Mouse (Mus musculus) lung, postnatal 14 days (tissue): Measurements from ENCODE around the gene Porcn.

Experiments used
- DNase-seq: peaks from one replicate; pipeline ENCODE4 v3.0.0; 2021

The Porcn gene

GRCm38 (mm10) chrX:8205088-8205487 lies 1.2 kb downstream of the Porcn start:
- no peak for DNase-seq

- no peak for DNase-seq
These were observed 2.2 kb downstream of the Porcn start for GRCm38 (mm10) chrX:8204076-8204475.

GRCm38 (mm10) chrX:8203105-8203504 lies 3.2 kb downstream of the Porcn start:
- DNase-seq, result no peak

DNA sequence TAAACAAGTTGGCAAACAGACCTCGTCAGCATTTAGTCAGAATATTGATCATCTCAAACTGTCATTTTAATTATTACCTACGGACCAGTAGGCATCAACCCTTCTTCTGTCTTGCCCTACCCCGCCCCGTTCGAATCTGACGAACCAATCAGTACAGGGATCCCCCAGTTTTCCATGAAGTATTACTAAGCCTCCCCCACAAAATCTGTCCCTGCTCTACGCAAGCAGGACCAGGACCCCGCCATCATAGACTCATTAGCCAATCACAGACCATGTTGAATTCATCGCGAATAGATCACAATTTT lies 13.0 kb downstream of the Porcn start, which contains the start of gene Ebp:
Gene Ebp (minus strand): TSS at position 94 of the 305 bp plus-strand sequence.
- no peak for DNase-seq

- peak; percentile 74 for DNase-seq
These were observed 13.5 kb downstream of the Porcn start for GRCm38 (mm10) chrX:8192640-8193418.

GRCm38 (mm10) chrX:8192126-8192639 lies 14.1 kb downstream of the Porcn start:
- no peak for DNase-seq

DNA sequence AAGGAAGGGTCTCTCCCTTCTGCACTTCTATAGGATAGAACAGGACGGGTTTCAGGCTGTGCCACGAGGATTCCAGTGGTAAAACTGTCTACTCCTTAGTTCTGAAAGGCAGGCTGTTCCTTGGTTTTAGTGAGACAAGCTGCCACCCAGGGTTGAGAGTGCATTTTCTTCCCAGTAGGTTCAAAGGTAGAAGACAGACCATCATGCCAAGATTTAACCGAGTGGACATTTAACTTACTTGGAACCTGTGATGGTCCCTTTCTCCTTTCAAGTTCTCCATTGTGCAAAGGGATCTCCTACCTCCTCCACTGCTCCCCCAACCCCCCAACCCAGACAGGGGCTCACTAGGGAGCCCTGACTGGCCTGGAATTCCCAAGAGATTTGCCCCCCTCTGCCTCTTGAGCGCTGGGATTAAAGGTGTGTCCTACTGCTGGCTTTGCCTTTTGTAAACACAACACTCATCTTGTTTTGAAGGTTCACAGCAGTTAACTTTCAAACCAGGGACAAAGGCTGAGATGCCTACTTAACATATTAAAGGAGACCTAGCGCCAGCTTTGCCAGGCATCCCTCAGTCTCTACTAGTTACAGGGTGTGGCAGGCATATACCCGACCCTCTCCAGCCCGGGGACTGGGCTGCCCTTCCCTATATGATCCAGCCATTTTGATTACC lies 23.3 kb downstream of the Porcn start:
- no peak for DNase-seq

DNA sequence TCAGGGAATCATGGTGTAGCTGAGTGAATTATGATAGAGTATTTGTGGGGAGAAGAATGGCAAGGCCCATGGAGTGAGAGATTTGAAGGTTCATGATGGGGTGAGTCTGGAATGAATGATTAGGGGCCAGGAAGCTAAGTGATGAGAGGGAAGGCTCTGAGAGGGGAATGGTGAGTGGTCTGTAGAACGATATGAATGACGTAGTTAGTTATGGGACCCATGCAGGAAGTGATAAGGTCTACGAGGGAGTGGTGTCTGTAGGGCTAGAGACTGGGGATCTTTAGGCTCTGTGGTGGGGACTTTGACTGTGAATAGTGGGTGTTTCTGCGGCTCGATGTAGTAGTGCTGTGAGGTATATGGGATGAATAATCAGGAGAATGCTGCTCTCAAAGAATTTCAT lies 26.7 kb downstream of the Porcn start:
- DNase-seq, result no peak

DNA sequence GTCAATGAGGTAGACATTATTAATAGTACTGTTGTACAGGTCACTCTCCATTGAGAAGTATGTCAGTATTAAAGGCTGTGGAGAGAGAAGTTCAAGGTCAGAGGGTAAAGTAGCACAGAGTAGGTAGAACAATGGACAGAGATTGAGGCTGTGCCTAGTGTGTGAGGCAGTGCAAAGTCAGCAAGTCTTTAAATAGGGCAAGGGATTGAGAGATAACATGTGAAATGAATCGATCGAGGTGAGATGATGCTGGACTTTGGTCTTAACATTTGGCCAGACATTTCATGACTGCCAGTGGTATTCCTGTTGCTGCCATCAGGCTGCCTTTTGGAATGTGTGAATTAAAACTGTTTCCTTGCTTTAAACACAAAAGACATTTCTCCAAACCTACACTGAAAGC lies 27.5 kb downstream of the Porcn start:
- no peak for DNase-seq

DNA sequence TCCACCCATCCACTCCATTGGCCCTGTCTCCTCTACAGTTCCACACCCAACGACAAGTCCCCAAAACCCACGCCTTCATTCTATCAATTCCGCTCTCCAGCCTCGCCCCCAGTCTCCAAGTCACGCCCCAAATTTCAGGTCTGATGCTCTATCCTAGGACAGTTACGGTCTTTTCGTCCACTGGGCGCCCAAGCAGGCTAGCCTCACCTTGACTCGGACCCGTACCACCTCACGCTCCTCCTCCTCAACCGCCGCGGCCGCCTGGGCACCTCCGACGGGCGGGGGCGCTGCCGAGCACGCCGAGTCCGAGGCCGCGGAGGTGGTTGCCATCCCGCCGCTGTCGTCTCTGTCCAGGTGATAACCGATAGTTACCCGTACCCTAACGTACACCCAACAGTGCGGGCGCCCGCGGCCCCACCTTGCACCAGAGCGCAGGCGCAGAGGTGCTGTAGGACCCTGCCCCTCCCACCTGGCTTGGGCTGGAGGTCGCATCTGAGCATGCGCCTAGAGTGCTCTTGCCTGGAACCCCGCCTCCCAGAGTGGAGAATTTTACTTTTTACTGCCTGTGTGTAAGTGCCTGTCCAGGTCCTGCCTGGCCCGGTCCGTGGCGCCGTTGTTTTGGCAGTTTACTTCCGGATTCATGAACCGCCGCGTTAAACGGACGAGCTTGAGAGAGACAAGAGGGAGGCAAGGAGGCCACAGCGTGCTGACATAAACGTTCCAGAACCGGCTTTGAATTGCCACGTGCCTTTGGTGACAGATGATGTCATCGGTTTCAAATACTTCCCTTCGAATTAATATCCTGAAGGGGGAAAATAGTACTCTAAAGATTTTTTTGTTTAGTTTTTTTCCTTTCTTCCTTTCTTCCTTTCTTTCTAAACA lies 30.6 kb downstream of the Porcn start, which contains the start of gene Tbc1d25:
Gene Tbc1d25 (minus strand): TSS at position 678 of the 882 bp plus-strand sequence.
- DNase-seq, result peak; percentile 85

GRCm38 (mm10) chrX:8175169-8175503 lies 31.2 kb downstream of the Porcn start:
- no peak for DNase-seq

DNA sequence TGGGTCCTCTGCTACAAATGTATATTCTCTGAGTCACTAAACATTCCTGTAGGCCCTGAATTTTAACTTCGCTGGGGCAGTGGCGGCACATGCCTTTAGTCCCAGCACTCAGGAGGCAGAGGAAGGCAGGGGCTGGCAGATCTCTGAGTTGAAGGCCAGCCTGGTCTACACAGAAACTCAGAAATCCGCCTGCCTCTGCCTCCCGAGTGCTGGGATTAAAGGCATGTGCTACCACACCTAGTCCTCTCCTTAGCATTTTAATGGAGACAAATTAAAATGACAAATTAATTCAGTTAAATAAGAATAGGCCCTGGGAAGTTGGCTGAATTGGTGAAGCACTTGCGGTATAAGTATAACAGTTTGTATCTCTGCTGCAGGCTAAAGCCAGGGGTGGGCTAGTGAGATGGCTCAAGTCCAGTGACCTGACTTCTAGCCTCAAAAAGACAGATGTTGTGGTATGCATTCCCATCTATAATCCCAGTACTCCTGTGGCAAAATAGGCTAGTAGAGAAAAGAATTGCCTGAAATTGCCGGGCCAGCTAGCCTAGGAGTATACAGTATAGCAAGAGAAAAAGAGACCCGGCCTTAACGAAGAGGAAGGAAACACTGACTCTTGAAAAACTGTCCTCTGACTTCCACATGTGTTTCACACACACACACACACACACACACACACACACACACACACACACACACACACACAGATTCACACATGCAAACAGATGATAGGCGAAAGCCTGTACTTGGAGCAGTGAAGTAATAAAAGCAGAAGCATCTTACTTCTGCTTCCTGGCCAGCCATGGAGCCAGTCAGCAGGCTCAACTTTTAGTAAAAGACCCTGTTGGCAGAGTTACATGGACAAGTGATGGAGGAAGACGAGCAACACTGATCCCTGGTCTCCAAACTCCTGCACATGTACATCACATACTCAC lies 38.3 kb downstream of the Porcn start:
- DNase-seq, result no peak

GRCm38 (mm10) chrX:8164471-8164870 lies 41.9 kb downstream of the Porcn start:
- no peak for DNase-seq

DNA sequence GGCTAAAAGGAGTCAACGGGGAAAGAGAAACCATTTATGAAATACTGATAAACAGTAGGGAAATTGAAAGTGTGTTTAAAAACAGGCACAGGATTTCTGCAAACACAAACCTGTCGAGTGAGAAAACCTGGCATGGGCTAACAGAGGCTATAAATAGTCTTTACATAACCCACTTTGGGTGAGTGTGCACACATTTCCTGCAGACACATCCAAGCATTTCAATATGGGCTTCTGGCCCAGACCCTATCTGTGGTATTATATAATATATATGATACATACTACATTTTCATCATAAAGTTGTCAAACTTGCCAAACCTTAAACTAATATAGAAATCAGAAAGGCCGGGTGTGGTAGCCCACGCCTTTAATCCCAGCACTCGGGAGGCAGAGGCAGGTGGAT lies 43.2 kb downstream of the Porcn start:
- DNase-seq, result no peak

DNA sequence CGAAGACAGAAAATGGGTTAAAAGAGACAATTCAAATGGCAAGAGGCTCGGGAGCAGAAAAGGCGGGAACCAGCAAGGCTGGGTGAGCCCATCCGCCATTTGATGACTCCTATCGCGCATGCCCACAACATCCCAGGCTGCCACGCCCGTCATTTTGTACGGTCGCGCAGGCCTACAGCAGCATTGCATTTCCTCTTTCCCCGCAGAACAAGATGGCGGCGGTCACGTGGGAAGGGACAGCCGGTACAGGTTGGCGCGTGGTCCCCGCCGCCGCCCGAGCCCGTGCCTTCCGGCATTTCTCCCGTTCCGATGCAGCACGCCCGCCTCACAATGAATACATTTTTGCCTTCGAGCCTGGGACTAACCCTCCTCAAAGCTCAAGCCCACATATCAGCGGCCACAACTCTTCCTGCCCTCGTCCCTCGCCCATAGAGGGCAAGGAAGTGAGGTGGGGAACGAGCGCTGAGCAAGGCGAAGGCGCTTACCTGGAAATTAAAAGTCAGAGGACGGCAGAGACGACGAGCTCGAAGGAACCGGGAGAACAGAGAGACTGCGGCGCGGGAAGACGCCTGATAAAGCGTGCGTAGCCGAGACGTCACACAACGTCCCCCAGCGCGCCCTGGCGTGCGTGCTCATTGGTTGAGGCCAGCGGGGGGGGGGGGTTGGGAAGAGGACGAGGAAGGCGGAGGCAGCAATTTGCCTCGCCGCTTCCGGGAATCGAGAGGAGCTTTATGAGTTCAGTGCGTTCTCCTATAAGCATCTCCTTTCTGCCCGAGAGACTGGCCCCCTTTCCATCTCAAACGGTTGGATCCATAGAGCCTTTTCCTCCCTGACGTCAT lies 61.0 kb downstream of the Porcn start, which contains the start of gene Rbm3:
Gene Rbm3 (minus strand): TSS at position 728 of the 839 bp plus-strand sequence.
- DNase-seq, result peak; percentile 86
